Mouse (Mus musculus) brown adipose tissue, adult 24 weeks (tissue): Measurements from ENCODE around the gene Hepacam2. TPM values are rescaled to one million over a fixed set of nuclear protein-coding genes. Genes with fewer than 3 reads are reported as not detected.
"Not testable (repeated sequence)": the region's sequence is repeated elsewhere in the genome, so short reads cannot be mapped to it uniquely, and the experiment has no call there.

Source experiments
- H3K27ac ChIP-seq: fragments of 200-500 bp; replicated peaks from 2 replicates; pipeline ENCODE4 v1.5.1; 2012; ENCODE audit warnings: low read depth, mild to moderate bottlenecking, low read length
- H3K4me1 ChIP-seq: fragments of 200-500 bp; 2 replicates; pipeline ENCODE4 v1.6.1; 2012; ENCODE audit warnings: low read length, mixed read lengths; ENCODE audit not compliant: control insufficient read depth, insufficient read depth, insufficient read length
- H3K4me3 ChIP-seq: fragments of 200-500 bp; 2 replicates; pipeline ENCODE4 v1.5.1; 2012; ENCODE audit warnings: low read depth, mild to moderate bottlenecking, low read length, moderate library complexity; ENCODE audit not compliant: insufficient read depth
- polyA plus RNA-seq: library from polyadenylated mRNA; stranded (reverse); fragments of >200 nt; gene quantifications from 2 replicates; pipeline ENCODE4 v1.2.4, GENCODE M21; 2012; ENCODE audit not compliant: missing spikeins, insufficient read depth, insufficient read length

Gene Hepacam2
- polyA plus RNA-seq, 1 experiment = 1.3 TPM

DNA sequence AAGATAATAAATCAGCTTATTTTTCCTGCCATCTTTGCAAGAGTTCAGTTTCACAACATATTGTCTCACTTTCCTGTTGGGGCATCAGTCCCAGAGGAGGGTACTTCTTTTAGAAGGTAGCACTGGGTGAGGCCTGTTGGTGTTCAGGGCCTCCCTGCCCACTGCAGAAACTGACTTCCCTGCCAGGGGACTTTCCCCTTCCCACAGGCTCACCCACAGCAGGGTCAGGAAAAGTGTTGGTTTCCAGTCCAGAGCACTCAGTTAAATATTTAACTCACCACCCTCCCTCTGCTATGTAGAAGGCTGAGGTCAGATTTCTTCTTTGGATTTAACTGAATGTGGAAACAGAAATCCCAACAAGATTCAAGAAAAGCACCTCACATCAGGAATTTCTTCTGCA, 72.8 kb downstream of the Hepacam2 start:
- H3K4me1 ChIP-seq, H3K27ac ChIP-seq, H3K4me3 ChIP-seq: not testable (repeated sequence)

DNA sequence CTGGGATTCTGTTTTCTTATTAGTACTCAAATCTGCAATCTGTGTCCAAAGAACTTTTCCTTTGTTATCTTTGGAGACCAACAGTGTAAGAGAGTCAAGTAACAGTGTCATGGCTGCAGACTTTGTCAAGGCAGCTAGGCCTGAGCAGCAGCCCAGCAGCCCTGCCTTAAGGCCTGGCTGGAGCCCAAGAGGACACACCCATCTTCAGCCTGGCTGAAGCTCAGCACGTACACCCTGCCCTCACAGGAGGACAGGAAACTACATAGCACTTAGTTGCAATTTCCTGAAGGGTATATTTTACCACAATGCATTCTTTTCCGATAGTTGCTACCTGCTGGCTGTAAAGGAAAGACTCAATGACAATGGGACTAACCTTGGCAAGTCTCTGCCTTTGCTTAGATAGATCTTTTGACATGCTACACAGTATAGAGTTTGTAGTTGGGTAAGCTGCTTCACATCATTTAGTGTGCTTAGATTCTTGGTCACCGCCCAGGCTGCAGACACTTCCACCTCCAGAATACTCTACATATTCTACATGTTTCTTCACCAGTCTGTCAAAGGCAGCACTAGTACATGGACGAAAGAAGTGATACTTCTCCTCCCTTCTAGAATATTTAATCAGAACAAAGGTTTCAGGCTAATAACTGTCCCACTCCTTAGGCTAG, 73.4 kb downstream of the Hepacam2 start:
- not testable (repeated sequence) for H3K27ac ChIP-seq, H3K4me3 ChIP-seq, H3K4me1 ChIP-seq

Other genes starting within 250 kb of the Hepacam2 start
- gene Samd9l, start 98.7 kb downstream of the Hepacam2 start, polyA plus RNA-seq = 6.4 and 6.6 TPM in 2 replicates
- gene Vps50, start 84 bp upstream of the Hepacam2 start, polyA plus RNA-seq = 12.8 and 18.3 TPM in 2 replicates